Mouse (Mus musculus) left cerebral cortex, adult 9 months (tissue): Measurements from ENCODE around the gene Uggt1.

Experiments
- DNase-seq, 2 experiments: peaks; one replicate each; pipeline ENCODE4 v3.0.0; 2022; ENCODE audit warnings: low spot score in 2 of 2

Gene Uggt1

GRCm38 (mm10) chr1:36244058-36244827, at the start of gene Uggt1:
TSS of gene Uggt1 (minus strand) at chr1:36244720.
- peak; percentile 86 to 94 for DNase-seq

- DNase-seq = no peak
Observed at GRCm38 (mm10) chr1:36293470-36293869, 49.0 kb upstream of the Uggt1 start.

GRCm38 (mm10) chr1:36281849-36282248, 37.3 kb upstream of the Uggt1 start:
- DNase-seq = no peak

GRCm38 (mm10) chr1:36280938-36281337, 36.4 kb upstream of the Uggt1 start:
- no peak for DNase-seq

GRCm38 (mm10) chr1:36279202-36279601, 34.7 kb upstream of the Uggt1 start:
- DNase-seq = peak in 1 of 2 experiments; percentile 79

GRCm38 (mm10) chr1:36277267-36278060, 32.9 kb upstream of the Uggt1 start:
- DNase-seq = peak in 1 of 2 experiments; percentile 80

GRCm38 (mm10) chr1:36275635-36276389, 31.3 kb upstream of the Uggt1 start:
- DNase-seq = no peak

- no peak for DNase-seq
Observed at GRCm38 (mm10) chr1:36274455-36274854, 29.9 kb upstream of the Uggt1 start, which contains the start of gene Neurl3. TSS of gene Neurl3 (minus strand) at chr1:36274679.

- DNase-seq = no peak
Observed at GRCm38 (mm10) chr1:36273288-36273687, 28.8 kb upstream of the Uggt1 start.

- DNase-seq = no peak
Observed at GRCm38 (mm10) chr1:36272546-36272945, 28.0 kb upstream of the Uggt1 start.

GRCm38 (mm10) chr1:36271516-36272230, 27.2 kb upstream of the Uggt1 start:
- DNase-seq = no peak

GRCm38 (mm10) chr1:36270666-36271065, 26.1 kb upstream of the Uggt1 start:
- no peak for DNase-seq

GRCm38 (mm10) chr1:36269121-36269795, 24.7 kb upstream of the Uggt1 start:
- no peak for DNase-seq

- no peak for DNase-seq
Observed at GRCm38 (mm10) chr1:36267595-36267994, 23.1 kb upstream of the Uggt1 start.

- no peak for DNase-seq
Observed at GRCm38 (mm10) chr1:36266293-36266692, 21.8 kb upstream of the Uggt1 start.

GRCm38 (mm10) chr1:36263833-36264488, 19.4 kb upstream of the Uggt1 start:
- peak in 1 of 2 experiments; percentile 27 for DNase-seq

- DNase-seq = peak in 1 of 2 experiments; percentile 11
Observed at GRCm38 (mm10) chr1:36261708-36262504, 17.4 kb upstream of the Uggt1 start.

GRCm38 (mm10) chr1:36260418-36260817, 15.9 kb upstream of the Uggt1 start:
- no peak for DNase-seq

GRCm38 (mm10) chr1:36259281-36259680, 14.8 kb upstream of the Uggt1 start:
- no peak for DNase-seq
